Mouse (Mus musculus) spleen, adult 10 weeks (tissue): ENCODE measurements around the gene Man2a1. TPM values are rescaled to one million over a fixed set of nuclear protein-coding genes. Genes with fewer than 3 reads are reported as not detected.

ENCODE experiments used
- polyA plus RNA-seq: library from polyadenylated mRNA; stranded (reverse); fragments of 350-450 nt; fragmentation: Illumina TruSeq; extraction: RNeasy Lipid Tissue Mini Kit (QIAGEN cat#74804); gene quantifications from one replicate; pipeline ENCODE4 v1.2.3, GENCODE M21; 2015; ENCODE audit warnings: low replicate concordance; ENCODE audit not compliant: insufficient read depth

The Man2a1 gene
- polyA plus RNA-seq = 64.7 TPM

GRCm38 (mm10) chr17:64600372-64601090, at the start of gene Man2a1:
Man2a1 (plus strand) TSS chr17:64600736.

Other genes with a start within 250 kb of the Man2a1 start
- gene 4930583I09Rik, start 235.3 kb downstream of the Man2a1 start, polyA plus RNA-seq = not detected